Mouse (Mus musculus): ENCODE measurements at regions not wholly inside any gene's neighbourhood (a gene's known extent, or its start where the extent isn't known, plus 50 kb on each side); places are given as distances from the start of the nearest gene placed in this dataset.
"Not testable (repeated sequence)": the region's sequence is repeated elsewhere in the genome, so short reads cannot be mapped to it uniquely, and the experiment has no call there.

DNA sequence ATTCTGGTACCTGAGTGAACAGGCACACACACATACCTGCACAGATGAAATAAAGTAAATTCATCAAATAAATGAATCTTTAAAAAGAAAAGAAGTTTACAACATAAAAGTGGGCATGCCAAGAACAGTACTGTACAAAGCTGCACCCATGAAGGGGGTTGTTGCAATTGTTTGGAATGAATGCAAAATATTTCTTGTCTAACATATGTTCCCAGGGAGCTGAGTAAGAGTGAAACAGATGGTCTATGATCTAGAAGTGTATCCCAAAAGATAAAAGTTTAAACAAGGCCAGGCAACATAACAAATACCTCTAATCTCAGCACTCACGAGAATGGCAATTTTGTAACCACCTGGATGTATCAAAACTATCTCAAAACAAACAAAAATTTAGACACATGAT lies 1685.5 kb upstream of the Dsel start:
- no peaks in the 10 kb centered on the region for H3K4me1 ChIP-seq
- ATAC-seq (replicated peaks), result no peak
- H3K9me3 ChIP-seq, result no peaks in the 10 kb centered on the region
- 84% methylated on average over 1 of the region's 1 CpGs for WGBS
- H3K9ac ChIP-seq, result no peak overlapping the region
- no peaks in the 10 kb centered on the region for H3K36me3 ChIP-seq (replicated peaks)
- no peak overlapping the region for H3K4me2 ChIP-seq
- no peak overlapping the region for H3K4me3 ChIP-seq
- no peaks in the 10 kb centered on the region for H3K27me3 ChIP-seq (replicated peaks)
- no peak overlapping the region for H3K27ac ChIP-seq

DNA sequence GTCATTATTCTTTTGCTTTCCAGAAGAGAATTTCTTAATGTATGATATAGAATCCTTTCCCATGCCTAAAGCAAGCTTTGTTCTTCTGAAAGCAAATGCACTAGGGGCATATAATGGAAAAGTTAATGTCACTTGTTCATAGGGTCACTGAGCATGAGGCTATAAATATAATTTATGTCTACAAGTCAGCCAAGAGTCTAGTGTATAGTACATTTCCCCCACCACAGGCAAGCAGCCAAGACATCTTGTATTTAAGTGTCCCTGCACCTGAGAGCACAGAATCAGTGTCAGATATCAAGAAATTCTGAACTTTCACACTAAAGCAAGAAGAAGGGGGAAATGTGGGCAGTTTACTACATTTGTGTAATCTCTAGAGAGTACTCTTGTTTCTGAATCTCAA lies 1675.3 kb upstream of the Dsel start:
- Histone ChIP-seq H3K9ac (no peak overlapping the region), H3K27ac (no peak overlapping the region), H3K4me3 (no peak overlapping the region), H3K36me3 (replicated peaks) (no peaks in the 10 kb centered on the region), H3K4me1 (no peaks in the 10 kb centered on the region), H3K27me3 (replicated peaks) (no peaks in the 10 kb centered on the region), H3K9me3 (no peaks in the 10 kb centered on the region), H3K4me2 (no peak overlapping the region)
- no peak for ATAC-seq (replicated peaks)

DNA sequence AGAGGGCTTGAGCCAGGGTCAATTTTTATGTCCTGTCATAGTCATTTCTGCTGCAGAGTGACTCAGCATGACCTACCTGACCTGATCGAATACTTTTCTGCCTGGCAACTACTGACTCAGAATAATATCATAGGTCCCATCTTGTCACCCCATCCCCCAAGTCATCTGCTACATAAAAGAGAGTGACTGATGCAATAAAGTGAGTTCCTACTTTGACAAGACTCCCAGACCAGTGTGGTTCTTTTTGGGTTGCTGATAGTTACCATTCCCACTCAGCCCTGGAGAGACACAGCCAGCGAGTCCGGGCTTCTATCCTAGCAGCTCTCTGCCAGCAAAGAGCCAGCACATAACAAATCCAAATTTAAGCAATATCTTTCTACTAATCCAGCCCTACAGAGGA lies 1665.8 kb upstream of the Dsel start:
- no peak for ATAC-seq (replicated peaks)
- H3K27ac ChIP-seq, result no peak overlapping the region
- 90% methylated on average over 3 of the region's 3 CpGs for WGBS
- H3K4me2 ChIP-seq, result no peak overlapping the region
- no peaks in the 10 kb centered on the region for H3K4me1 ChIP-seq
- no peak overlapping the region for H3K4me3 ChIP-seq
- H3K9me3 ChIP-seq, result no peaks in the 10 kb centered on the region
- H3K9ac ChIP-seq, result no peak overlapping the region
- no peaks in the 10 kb centered on the region for H3K27me3 ChIP-seq (replicated peaks)
- no peaks in the 10 kb centered on the region for H3K36me3 ChIP-seq (replicated peaks)

DNA sequence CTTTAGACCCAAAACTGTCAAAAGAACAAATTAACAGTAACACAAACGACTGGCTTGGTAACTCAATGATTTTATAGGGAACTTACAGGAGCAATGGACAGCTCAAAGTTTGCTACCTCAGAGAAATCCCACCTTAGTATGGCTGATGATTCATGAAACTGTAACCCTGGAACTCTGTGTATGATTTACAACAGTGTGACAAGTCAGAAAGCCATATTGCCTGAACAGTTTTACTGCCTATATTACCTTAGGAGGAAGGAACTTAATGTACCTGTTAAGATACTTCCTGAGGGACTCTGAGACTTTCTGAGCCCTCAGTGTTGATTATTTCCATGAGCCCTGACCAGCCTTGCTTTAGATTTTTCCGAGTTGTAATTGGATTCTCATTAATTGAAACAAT lies 1631.3 kb upstream of the Dsel start:
- Histone ChIP-seq H3K4me2 (no peak overlapping the region), H3K9me3 (no peaks in the 10 kb centered on the region), H3K4me3 (no peak overlapping the region), H3K27ac (no peak overlapping the region), H3K27me3 (replicated peaks) (no peaks in the 10 kb centered on the region), H3K4me1 (no peaks in the 10 kb centered on the region), H3K36me3 (replicated peaks) (no peaks in the 10 kb centered on the region), H3K9ac (no peak overlapping the region)
- 60% methylated on average over 2 of the region's 2 CpGs for WGBS
- ATAC-seq (replicated peaks), result no peak

DNA sequence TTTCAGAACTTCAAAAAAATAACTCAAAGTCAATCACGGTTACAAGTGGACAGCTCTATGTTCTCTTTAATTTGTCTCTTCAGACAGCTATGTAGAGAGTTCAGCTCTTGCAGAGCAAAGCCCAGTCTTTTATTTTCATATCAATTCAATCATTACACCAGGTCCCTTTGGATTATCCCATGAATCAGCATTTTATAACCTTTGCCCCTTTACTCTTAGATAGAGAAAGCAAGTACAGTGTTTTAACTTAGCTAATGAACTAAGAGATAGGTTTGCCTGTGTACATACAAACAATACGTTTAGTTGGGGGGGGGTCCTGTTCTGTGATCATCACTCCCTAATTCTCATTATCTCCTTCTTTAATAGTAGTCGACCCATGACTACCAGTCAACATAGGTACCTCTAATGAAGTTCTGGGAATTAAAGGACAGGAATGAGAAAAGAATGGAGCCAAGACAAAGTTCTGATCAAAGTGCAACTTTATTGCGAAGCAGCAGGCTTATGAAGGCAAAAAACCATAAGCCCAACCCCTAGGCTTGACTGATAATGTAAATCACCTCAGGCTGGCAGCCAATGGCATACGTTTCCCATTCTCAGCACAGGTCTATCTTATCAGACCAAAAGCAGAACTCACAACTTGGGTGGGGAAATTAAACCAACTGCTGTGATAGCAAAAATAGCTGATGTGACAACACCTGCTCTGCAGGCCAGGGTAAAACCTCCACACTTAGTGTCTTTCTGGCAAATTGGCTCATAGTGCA lies 1625.7 kb upstream of the Dsel start:
- H3K4me1 ChIP-seq, result no peaks in the 10 kb centered on the region
- H3K4me2 ChIP-seq, result no peak overlapping the region
- 87% methylated on average over 5 of the region's 5 CpGs for WGBS
- no peaks in the 10 kb centered on the region for H3K9me3 ChIP-seq
- H3K4me3 ChIP-seq, result no peak overlapping the region
- H3K27ac ChIP-seq, result no peak overlapping the region
- no peaks in the 10 kb centered on the region for H3K27me3 ChIP-seq (replicated peaks)
- no peaks in the 10 kb centered on the region for H3K36me3 ChIP-seq (replicated peaks)
- no peak for ATAC-seq (replicated peaks)
- no peak overlapping the region for H3K9ac ChIP-seq

DNA sequence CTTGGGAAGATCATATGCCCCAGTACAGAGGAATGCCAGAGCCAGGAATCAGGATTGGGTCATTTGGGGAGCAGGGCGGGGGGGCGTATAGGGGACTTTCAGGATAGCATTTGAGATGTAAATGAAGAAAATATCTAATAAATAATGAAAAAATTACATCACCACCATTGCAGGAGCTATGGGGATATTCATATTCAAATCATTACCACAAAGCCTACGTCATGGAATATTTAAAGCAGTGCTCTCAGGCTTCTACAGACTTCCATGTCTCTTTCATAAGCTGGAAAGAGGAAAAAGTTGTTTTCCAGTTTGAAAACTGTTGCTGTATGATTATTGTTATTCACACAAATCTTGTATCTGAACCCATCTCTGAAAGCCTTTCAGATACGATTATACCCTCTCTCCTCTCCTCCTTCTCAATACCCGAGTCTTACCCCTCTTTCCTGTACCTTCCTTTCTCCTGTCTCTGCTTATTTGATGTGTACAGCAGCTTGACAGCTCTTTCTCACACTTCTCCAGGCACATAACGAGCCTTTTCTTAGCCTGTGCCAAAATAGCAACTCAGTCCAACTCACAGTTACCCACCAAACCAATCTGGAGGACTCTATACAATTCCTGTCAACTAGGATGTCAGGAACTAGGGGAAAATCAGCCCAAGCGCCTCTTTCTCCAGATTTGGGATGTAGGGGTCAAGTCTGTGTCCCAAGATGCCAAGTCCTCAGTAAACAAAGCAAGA lies 1592.0 kb upstream of the Dsel start:
- Histone ChIP-seq H3K27me3 (replicated peaks) (no peaks in the 10 kb centered on the region), H3K4me2 (no peak overlapping the region), H3K27ac (no peak overlapping the region), H3K4me1 (no peaks in the 10 kb centered on the region), H3K36me3 (replicated peaks) (no peaks in the 10 kb centered on the region), H3K4me3 (no peak overlapping the region), H3K9ac (no peak overlapping the region), H3K9me3 (no peaks in the 10 kb centered on the region)
- no peak for ATAC-seq (replicated peaks)
- 68% methylated on average over 7 of the region's 7 CpGs for WGBS

DNA sequence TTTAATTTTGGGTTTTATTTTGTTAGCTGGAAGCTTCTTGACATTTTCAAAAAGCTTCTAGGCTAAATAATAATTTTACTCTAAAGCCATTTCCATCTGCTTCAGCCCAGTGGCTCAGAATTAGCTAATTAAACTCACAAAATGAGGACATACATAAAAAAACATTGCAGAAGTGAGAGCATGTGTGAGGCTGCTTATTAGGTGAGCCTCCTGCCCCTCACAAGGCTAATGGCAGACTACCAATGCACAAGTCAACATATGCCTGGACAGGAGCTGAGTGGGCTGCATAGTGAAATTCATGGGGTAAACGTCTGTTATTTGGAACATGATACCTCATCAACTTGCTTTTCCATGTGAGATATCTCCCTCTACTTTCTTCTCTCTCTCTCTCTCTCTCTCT lies 1569.0 kb upstream of the Dsel start:
- H3K9ac ChIP-seq, result no peak overlapping the region
- H3K36me3 ChIP-seq (replicated peaks), result no peaks in the 10 kb centered on the region
- H3K27me3 ChIP-seq (replicated peaks), result no peaks in the 10 kb centered on the region
- no peak for ATAC-seq (replicated peaks)
- no peaks in the 10 kb centered on the region for H3K9me3 ChIP-seq
- no peak overlapping the region for H3K4me2 ChIP-seq
- no peaks in the 10 kb centered on the region for H3K4me1 ChIP-seq
- H3K27ac ChIP-seq, result no peak overlapping the region
- 57% methylated on average over 1 of the region's 1 CpGs for WGBS
- H3K4me3 ChIP-seq, result no peak overlapping the region

DNA sequence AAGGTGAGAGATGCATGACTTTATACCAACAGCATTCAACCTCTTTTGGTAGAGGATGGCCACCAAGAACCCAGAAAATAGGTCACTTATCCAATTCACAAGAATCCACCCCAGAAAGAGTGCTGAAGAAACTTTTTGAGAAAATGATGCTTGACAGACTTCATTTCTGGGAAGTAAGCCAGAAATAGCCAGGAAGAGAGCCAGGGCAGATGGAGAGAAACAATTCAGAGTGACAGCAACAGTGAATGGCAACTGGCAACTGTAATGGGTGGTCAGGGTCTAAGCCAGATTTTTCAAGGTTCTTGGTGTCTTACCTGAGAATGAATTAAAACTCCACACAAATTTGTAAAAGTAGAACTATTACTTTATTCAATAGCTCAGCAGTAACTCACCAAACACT lies 1566.5 kb upstream of the Dsel start:
- H3K36me3 ChIP-seq (replicated peaks), result no peaks in the 10 kb centered on the region
- no peak overlapping the region for H3K27ac ChIP-seq
- H3K27me3 ChIP-seq (replicated peaks), result no peaks in the 10 kb centered on the region
- no peak overlapping the region for H3K9ac ChIP-seq
- no peak overlapping the region for H3K4me3 ChIP-seq
- H3K9me3 ChIP-seq, result no peaks in the 10 kb centered on the region
- ATAC-seq (replicated peaks), result no peak
- no peak overlapping the region for H3K4me2 ChIP-seq
- no peaks in the 10 kb centered on the region for H3K4me1 ChIP-seq

DNA sequence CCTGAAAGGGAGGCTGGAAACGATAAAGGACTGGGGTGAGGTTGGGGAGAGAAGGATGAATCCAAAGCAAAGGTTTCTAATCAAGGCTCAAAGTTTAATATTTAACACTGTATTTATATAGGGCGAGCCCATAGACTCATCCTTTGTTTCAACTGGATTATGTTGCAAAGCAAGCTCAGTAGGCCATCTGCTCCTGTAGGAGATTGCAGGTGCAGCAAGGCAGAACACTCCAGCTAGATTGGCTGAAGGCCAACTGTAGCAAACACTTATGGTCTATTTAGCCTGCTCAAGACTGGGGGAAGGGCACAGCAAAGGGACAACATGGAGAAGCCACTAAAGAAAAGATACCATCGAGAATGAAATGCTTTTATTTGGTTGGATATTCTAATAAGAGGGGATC lies 1548.1 kb upstream of the Dsel start:
- no peak for ATAC-seq (replicated peaks)

DNA sequence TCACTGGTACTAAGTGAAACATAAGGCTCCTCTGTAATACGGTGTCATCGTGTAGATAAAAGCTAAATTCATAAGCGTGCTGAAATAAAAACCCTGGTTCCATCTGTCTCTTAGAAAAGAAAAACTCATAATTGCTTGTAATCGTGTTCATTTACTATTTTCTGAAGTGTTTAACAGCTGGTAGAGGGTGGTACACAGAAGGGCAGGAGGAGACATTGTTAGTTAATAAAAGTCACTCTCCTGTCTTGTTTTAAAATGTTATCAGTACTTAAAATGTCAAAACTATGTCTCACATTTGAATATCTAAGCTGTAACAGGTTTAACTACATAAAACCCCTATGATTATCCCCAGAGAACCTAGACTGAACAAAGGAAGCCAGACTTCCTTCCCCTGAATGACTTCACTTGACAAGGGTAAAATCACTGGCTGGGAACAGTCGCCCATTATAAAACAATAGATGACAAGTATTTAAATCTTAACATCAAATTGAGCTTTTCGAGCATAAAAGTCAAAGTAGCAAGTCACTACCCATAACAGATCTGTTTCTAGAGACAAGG lies 1530.6 kb upstream of the Dsel start:
- no peak for ATAC-seq (replicated peaks)

More for the DNA sequence above, 1548.1 kb upstream of the Dsel start:
- no peak overlapping the region for H3K4me3 ChIP-seq
- no peak overlapping the region for H3K27ac ChIP-seq
- 72% methylated on average over 3 of the region's 3 CpGs for WGBS
- no peaks in the 10 kb centered on the region for H3K27me3 ChIP-seq (replicated peaks)
- no peaks in the 10 kb centered on the region for H3K36me3 ChIP-seq (replicated peaks)
- H3K4me1 ChIP-seq, result no peaks in the 10 kb centered on the region
- H3K9ac ChIP-seq, result no peak overlapping the region
- no peaks in the 10 kb centered on the region for H3K9me3 ChIP-seq
- H3K4me2 ChIP-seq, result no peak overlapping the region

DNA sequence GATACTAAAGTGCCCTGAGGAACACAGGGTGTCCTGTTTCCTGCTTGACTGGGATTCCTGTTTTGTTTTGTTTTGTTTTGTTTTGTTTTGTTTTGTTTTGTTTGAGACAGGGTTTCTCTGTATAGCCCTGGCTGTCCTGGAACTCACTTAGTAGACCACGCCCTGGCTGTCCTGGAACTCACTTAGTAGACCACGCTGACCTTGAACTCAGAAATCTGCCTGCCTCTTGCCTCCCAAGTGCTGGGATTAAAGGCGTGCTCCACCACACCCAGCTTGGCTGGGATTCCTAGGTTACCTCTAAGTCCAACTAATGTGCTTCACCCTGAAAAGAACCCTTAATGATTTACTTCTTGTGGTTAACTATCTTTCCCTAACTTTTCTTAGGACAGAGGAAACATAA lies 1529.6 kb upstream of the Dsel start:
- H3K36me3 ChIP-seq (replicated peaks); H3K4me2 ChIP-seq; ATAC-seq (replicated peaks); H3K27me3 ChIP-seq (replicated peaks); H3K9ac ChIP-seq; H3K27ac ChIP-seq; H3K4me1 ChIP-seq; H3K4me3 ChIP-seq; H3K9me3 ChIP-seq: not testable (repeated sequence)
- 91% methylated on average over 3 of the region's 3 CpGs for WGBS

More for the DNA sequence above, 1530.6 kb upstream of the Dsel start:
- H3K27me3 ChIP-seq (replicated peaks), result no peaks in the 10 kb centered on the region
- H3K9ac ChIP-seq, result no peak overlapping the region
- 84% methylated on average over 6 of the region's 6 CpGs for WGBS
- H3K4me1 ChIP-seq, result no peaks in the 10 kb centered on the region
- H3K36me3 ChIP-seq (replicated peaks), result no peaks in the 10 kb centered on the region
- H3K4me2 ChIP-seq, result no peak overlapping the region
- no peak overlapping the region for H3K27ac ChIP-seq
- H3K4me3 ChIP-seq, result no peak overlapping the region
- no peaks in the 10 kb centered on the region for H3K9me3 ChIP-seq

DNA sequence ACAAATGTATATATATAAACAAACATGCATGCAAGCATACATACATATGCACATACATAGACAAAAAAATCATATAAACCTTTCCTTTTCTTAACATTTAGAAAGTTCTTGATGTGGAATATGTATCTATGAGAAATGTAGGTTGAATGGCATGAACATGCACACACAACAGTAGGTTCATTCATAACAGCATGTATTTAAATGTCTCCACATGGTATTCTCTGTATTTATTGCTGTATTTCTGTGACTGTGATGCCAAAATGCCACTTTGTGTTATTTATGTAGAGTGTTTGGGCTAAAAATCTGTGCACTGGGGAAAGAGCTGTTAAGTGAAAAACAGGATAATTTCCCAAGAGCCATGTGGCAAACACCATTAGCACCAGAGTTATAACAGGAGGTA lies 1528.2 kb upstream of the Dsel start:
- H3K9ac ChIP-seq, result no peak overlapping the region
- no peaks in the 10 kb centered on the region for H3K36me3 ChIP-seq (replicated peaks)
- H3K4me1 ChIP-seq, result no peaks in the 10 kb centered on the region
- ATAC-seq (replicated peaks), result no peak
- no peak overlapping the region for H3K4me3 ChIP-seq
- no peak overlapping the region for H3K27ac ChIP-seq
- H3K27me3 ChIP-seq (replicated peaks), result no peaks in the 10 kb centered on the region
- H3K4me2 ChIP-seq, result no peak overlapping the region
- no peaks in the 10 kb centered on the region for H3K9me3 ChIP-seq

DNA sequence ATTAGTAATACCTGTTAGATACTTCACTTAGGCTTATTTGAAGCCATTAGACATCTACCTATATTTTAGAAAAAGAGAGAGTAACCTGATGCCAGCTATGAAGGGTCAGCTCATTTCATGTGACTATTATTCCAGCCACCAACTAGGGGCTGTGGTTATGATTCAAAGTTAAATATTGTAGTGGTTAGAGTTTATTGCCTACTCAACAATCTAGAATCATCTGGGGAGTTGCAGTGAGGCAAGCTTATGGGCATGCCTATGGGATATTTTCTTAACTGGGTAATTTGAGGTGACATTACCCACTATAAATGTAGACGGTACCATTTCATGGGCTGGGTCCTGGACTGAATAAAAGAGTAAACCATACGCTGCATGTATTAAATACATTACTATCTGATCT lies 1525.2 kb upstream of the Dsel start:
- WGBS, result 93% methylated on average over 2 of the region's 2 CpGs
- no peaks in the 10 kb centered on the region for H3K36me3 ChIP-seq (replicated peaks)
- H3K27me3 ChIP-seq (replicated peaks), result no peaks in the 10 kb centered on the region
- no peaks in the 10 kb centered on the region for H3K9me3 ChIP-seq
- H3K4me3 ChIP-seq, result no peak overlapping the region
- no peak overlapping the region for H3K4me2 ChIP-seq
- no peak overlapping the region for H3K27ac ChIP-seq
- no peak for ATAC-seq (replicated peaks)
- no peak overlapping the region for H3K9ac ChIP-seq
- H3K4me1 ChIP-seq, result no peaks in the 10 kb centered on the region
